Mouse (Mus musculus) c-Kit-positive CD71-negative TER-119-negative erythroid progenitor cells, embryonic 14.5 days (primary cell): Measurements from ENCODE around the gene Cbx1.

Experiments
- DNase-seq: peaks from one replicate; pipeline ENCODE4 v3.0.0-alpha.2; 2013; ENCODE audit warnings: low read depth

The Cbx1 gene

GRCm38 (mm10) chr11:96816494-96816893, 27.6 kb downstream of the Cbx1 start:
- DNase-seq: no peak

- DNase-seq: no peak
Observed at GRCm38 (mm10) chr11:96816979-96817378, 28.1 kb downstream of the Cbx1 start.

- DNase-seq: no peak
Observed at GRCm38 (mm10) chr11:96818128-96818710, 29.3 kb downstream of the Cbx1 start.

- no peak for DNase-seq
Observed at GRCm38 (mm10) chr11:96821956-96822355, 33.0 kb downstream of the Cbx1 start.

GRCm38 (mm10) chr11:96822675-96823470, 33.9 kb downstream of the Cbx1 start:
- no peak for DNase-seq

GRCm38 (mm10) chr11:96823471-96823837, 34.5 kb downstream of the Cbx1 start:
- DNase-seq: no peak

GRCm38 (mm10) chr11:96823880-96824782, 35.2 kb downstream of the Cbx1 start:
- peak; percentile 77 for DNase-seq

GRCm38 (mm10) chr11:96824783-96825495, 36.0 kb downstream of the Cbx1 start:
- no peak for DNase-seq

- no peak for DNase-seq
Observed at GRCm38 (mm10) chr11:96826481-96826880, 37.6 kb downstream of the Cbx1 start.

- no peak for DNase-seq
Observed at GRCm38 (mm10) chr11:96827062-96827581, 38.2 kb downstream of the Cbx1 start.

GRCm38 (mm10) chr11:96827917-96828316, 39.0 kb downstream of the Cbx1 start:
- DNase-seq: no peak

GRCm38 (mm10) chr11:96828881-96829280, 40.0 kb downstream of the Cbx1 start:
- no peak for DNase-seq

- peak; percentile 79 for DNase-seq
Observed at GRCm38 (mm10) chr11:96829403-96829812, 40.5 kb downstream of the Cbx1 start.

- peak; percentile 96 for DNase-seq
Observed at GRCm38 (mm10) chr11:96829813-96830538, 41.0 kb downstream of the Cbx1 start, which contains the start of gene Nfe2l1. Gene Nfe2l1 (minus strand): TSS chr11:96829968.

GRCm38 (mm10) chr11:96830539-96831216, 41.8 kb downstream of the Cbx1 start:
- DNase-seq: no peak

- DNase-seq: no peak
Observed at GRCm38 (mm10) chr11:96831516-96831915, 42.6 kb downstream of the Cbx1 start.

GRCm38 (mm10) chr11:96832541-96832940, 43.6 kb downstream of the Cbx1 start:
- no peak for DNase-seq

- DNase-seq: no peak
Observed at GRCm38 (mm10) chr11:96832973-96833372, 44.0 kb downstream of the Cbx1 start.

- no peak for DNase-seq
Observed at GRCm38 (mm10) chr11:96834127-96834526, 45.2 kb downstream of the Cbx1 start.

GRCm38 (mm10) chr11:96837298-96837697, 48.4 kb downstream of the Cbx1 start:
- no peak for DNase-seq
